Mouse (Mus musculus) embryonic facial prominence, embryonic 13.5 days (tissue): Measurements from ENCODE around the gene Tlk1. TPM values are rescaled to one million over a fixed set of nuclear protein-coding genes. Genes with fewer than 3 reads are reported as not detected.

Source experiments
- ATAC-seq: fragments of 200-750 bp; cut with Nextera tagmentation; 2 replicates; pipeline ENCODE4 v1.8.0; 2017; ENCODE audit warnings: low read depth; ENCODE audit not compliant: insufficient number of reproducible peaks, insufficient read depth, low FRiP score, low TSS enrichment
- H3K27ac ChIP-seq: fragments of 300-500 bp; sonication (generic); 2 replicates; pipeline ENCODE4 v1.5.1; 2015; ENCODE audit warnings: moderate library complexity, mild to moderate bottlenecking, inconsistent platforms
- H3K27me3 ChIP-seq: fragments of 300-500 bp; sonication (generic); 2 replicates; pipeline ENCODE4 v1.6.1; 2015; ENCODE audit warnings: mild to moderate bottlenecking, inconsistent platforms
- H3K36me3 ChIP-seq: fragments of 300-500 bp; sonication (generic); 2 replicates; pipeline ENCODE4 v1.6.1; 2015; ENCODE audit warnings: mild to moderate bottlenecking, inconsistent platforms
- H3K4me1 ChIP-seq: fragments of 300-500 bp; sonication (generic); 2 replicates; pipeline ENCODE4 v1.6.1; 2015; ENCODE audit warnings: inconsistent platforms
- H3K4me2 ChIP-seq: fragments of 300-500 bp; sonication (generic); 2 replicates; pipeline ENCODE4 v1.6.1; 2015; ENCODE audit warnings: moderate library complexity, mild to moderate bottlenecking, inconsistent platforms
- H3K4me3 ChIP-seq: fragments of 300-500 bp; sonication (generic); 2 replicates; pipeline ENCODE4 v1.5.1; 2015; ENCODE audit warnings: mild to moderate bottlenecking, inconsistent platforms
- H3K9ac ChIP-seq: fragments of 300-500 bp; sonication (generic); 2 replicates; pipeline ENCODE4 v1.6.1; 2015; ENCODE audit warnings: mild to moderate bottlenecking, inconsistent platforms
- H3K9me3 ChIP-seq: fragments of 300-500 bp; sonication (generic); 2 replicates; pipeline ENCODE4 v1.6.1; 2016; ENCODE audit warnings: inconsistent platforms
- WGBS: fragments of 180-500 bp; shearing (Covaris S2); methylation state at CpG from one replicate; pipeline ENCODE4 v1.1.7; 2015; ENCODE audit warnings: mixed read lengths; 5-methylcytosine and 5-hydroxymethylcytosine counted together
- polyA plus RNA-seq: library from polyadenylated mRNA; unstranded; fragments of >200 nt; fragmentation: Nextera tagmentation; extraction: Ambion mirVana; gene quantifications from 2 replicates; pipeline ENCODE4 v1.2.1, GENCODE M21; 2015

Gene Tlk1
- 33.5 and 33.6 TPM in 2 replicates for polyA plus RNA-seq

- peaks cover 15% of the 10 kb centered on the region for H3K4me1 ChIP-seq
- peak within 1 kb of the TSS; percentile 89 for H3K4me3 ChIP-seq
- H3K4me2 ChIP-seq: peak within 1 kb of the TSS; percentile 68
- under 1% methylated on average over 50 of the region's 118 CpGs for WGBS
- no peaks in the 10 kb centered on the region for H3K36me3 ChIP-seq
- H3K9me3 ChIP-seq: no peaks in the 10 kb centered on the region
- peak within 1 kb of the TSS; percentile 97 for H3K9ac ChIP-seq
- peak within 1 kb of the TSS; percentile 100 for H3K27ac ChIP-seq
- no peaks in the 10 kb centered on the region for H3K27me3 ChIP-seq
- ATAC-seq: peak; percentile 86
Measured at GRCm38 (mm10) chr2:70825371-70826051, at the start of gene Tlk1. Tlk1 (minus strand) TSS chr2:70825728.

- no peak for ATAC-seq
- H3K9me3 ChIP-seq: no peaks in the 10 kb centered on the region
- no peaks in the 10 kb centered on the region for H3K4me1 ChIP-seq
- WGBS: 76% methylated on average over 4 of the region's 4 CpGs
- no peak overlapping the region for H3K4me2 ChIP-seq
- H3K27me3 ChIP-seq: no peaks in the 10 kb centered on the region
- no peak overlapping the region for H3K9ac ChIP-seq
- H3K4me3 ChIP-seq: no peak overlapping the region
- H3K27ac ChIP-seq: no peak overlapping the region
- no peaks in the 10 kb centered on the region for H3K36me3 ChIP-seq
Measured at GRCm38 (mm10) chr2:70875129-70875528, 49.6 kb upstream of the Tlk1 start.

- ATAC-seq: no peak
- no peaks in the 10 kb centered on the region for H3K27me3 ChIP-seq
- 56% methylated on average over 5 of the region's 5 CpGs for WGBS
- no peak overlapping the region for H3K4me3 ChIP-seq
- H3K9me3 ChIP-seq: no peaks in the 10 kb centered on the region
- H3K9ac ChIP-seq: no peak overlapping the region
- no peak overlapping the region for H3K27ac ChIP-seq
- no peak overlapping the region for H3K4me2 ChIP-seq
- no peaks in the 10 kb centered on the region for H3K36me3 ChIP-seq
- no peaks in the 10 kb centered on the region for H3K4me1 ChIP-seq
Measured at GRCm38 (mm10) chr2:70873168-70873567, 47.6 kb upstream of the Tlk1 start.

GRCm38 (mm10) chr2:70871466-70872022, 46.0 kb upstream of the Tlk1 start:
- no peaks in the 10 kb centered on the region for H3K27me3 ChIP-seq
- no peak overlapping the region for H3K27ac ChIP-seq
- no peak overlapping the region for H3K9ac ChIP-seq
- H3K36me3 ChIP-seq: no peaks in the 10 kb centered on the region
- WGBS: 58% methylated on average over 8 of the region's 8 CpGs
- H3K4me1 ChIP-seq: no peaks in the 10 kb centered on the region
- no peak overlapping the region for H3K4me2 ChIP-seq
- no peak overlapping the region for H3K4me3 ChIP-seq
- H3K9me3 ChIP-seq: no peaks in the 10 kb centered on the region
- no peak for ATAC-seq

GRCm38 (mm10) chr2:70870819-70871218, 45.3 kb upstream of the Tlk1 start:
- Histone ChIP-seq H3K4me3 (no peak overlapping the region), H3K9ac (no peak overlapping the region), H3K36me3 (no peaks in the 10 kb centered on the region), H3K27me3 (no peaks in the 10 kb centered on the region), H3K4me2 (no peak overlapping the region), H3K4me1 (no peaks in the 10 kb centered on the region), H3K9me3 (no peaks in the 10 kb centered on the region), H3K27ac (no peak overlapping the region)
- no peak for ATAC-seq
- WGBS: 53% methylated on average over 6 of the region's 6 CpGs

- ATAC-seq: no peak
- 77% methylated on average over 3 of the region's 3 CpGs for WGBS
- Histone ChIP-seq H3K9me3 (no peaks in the 10 kb centered on the region), H3K9ac (no peak overlapping the region), H3K36me3 (no peaks in the 10 kb centered on the region), H3K27ac (no peak overlapping the region), H3K4me2 (no peak overlapping the region), H3K27me3 (no peaks in the 10 kb centered on the region), H3K4me1 (no peaks in the 10 kb centered on the region), H3K4me3 (no peak overlapping the region)
Measured at GRCm38 (mm10) chr2:70869116-70869515, 43.6 kb upstream of the Tlk1 start.

GRCm38 (mm10) chr2:70867231-70867630, 41.7 kb upstream of the Tlk1 start:
- H3K4me2 ChIP-seq: no peak overlapping the region
- 78% methylated on average over 3 of the region's 3 CpGs for WGBS
- H3K27me3 ChIP-seq: no peaks in the 10 kb centered on the region
- no peaks in the 10 kb centered on the region for H3K9me3 ChIP-seq
- no peaks in the 10 kb centered on the region for H3K4me1 ChIP-seq
- H3K36me3 ChIP-seq: no peaks in the 10 kb centered on the region
- ATAC-seq: no peak
- no peak overlapping the region for H3K4me3 ChIP-seq
- H3K27ac ChIP-seq: no peak overlapping the region
- H3K9ac ChIP-seq: no peak overlapping the region

- no peaks in the 10 kb centered on the region for H3K36me3 ChIP-seq
- H3K9me3 ChIP-seq: 0 out of 2 replicates have a peak, but pooled peaks cover 2% of the 10 kb centered on the region
- no peak overlapping the region for H3K27ac ChIP-seq
- no peak overlapping the region for H3K9ac ChIP-seq
- H3K27me3 ChIP-seq: no peaks in the 10 kb centered on the region
- no peak overlapping the region for H3K4me3 ChIP-seq
- no peak for ATAC-seq
- H3K4me1 ChIP-seq: no peaks in the 10 kb centered on the region
- WGBS: 80% methylated on average over 5 of the region's 5 CpGs
- H3K4me2 ChIP-seq: no peak overlapping the region
Measured at GRCm38 (mm10) chr2:70862881-70863280, 37.4 kb upstream of the Tlk1 start.

GRCm38 (mm10) chr2:70859740-70860139, 34.2 kb upstream of the Tlk1 start:
- Histone ChIP-seq H3K36me3 (no peaks in the 10 kb centered on the region), H3K9ac (no peak overlapping the region), H3K4me1 (no peaks in the 10 kb centered on the region), H3K27me3 (no peaks in the 10 kb centered on the region), H3K4me3 (no peak overlapping the region), H3K27ac (no peak overlapping the region), H3K4me2 (no peak overlapping the region), H3K9me3 (0 out of 2 replicates have a peak, but pooled peaks cover 2% of the 10 kb centered on the region)
- no peak for ATAC-seq
- WGBS: 98% methylated on average over 4 of the region's 4 CpGs

GRCm38 (mm10) chr2:70856971-70857370, 31.4 kb upstream of the Tlk1 start:
- H3K27me3 ChIP-seq: no peaks in the 10 kb centered on the region
- H3K9me3 ChIP-seq: 0 out of 2 replicates have a peak, but pooled peaks cover 2% of the 10 kb centered on the region
- H3K9ac ChIP-seq: no peak overlapping the region
- ATAC-seq: no peak
- H3K27ac ChIP-seq: no peak overlapping the region
- H3K4me3 ChIP-seq: no peak overlapping the region
- WGBS: 78% methylated on average over 3 of the region's 3 CpGs
- peaks cover 14% of the 10 kb centered on the region for H3K4me1 ChIP-seq
- H3K36me3 ChIP-seq: no peaks in the 10 kb centered on the region
- H3K4me2 ChIP-seq: no peak overlapping the region

GRCm38 (mm10) chr2:70854231-70854888, 28.8 kb upstream of the Tlk1 start:
- no peak overlapping the region for H3K4me2 ChIP-seq
- no peak for ATAC-seq
- no peak overlapping the region for H3K9ac ChIP-seq
- H3K4me1 ChIP-seq: peaks cover 14% of the 10 kb centered on the region
- H3K9me3 ChIP-seq: no peaks in the 10 kb centered on the region
- no peak overlapping the region for H3K27ac ChIP-seq
- H3K4me3 ChIP-seq: no peak overlapping the region
- H3K36me3 ChIP-seq: no peaks in the 10 kb centered on the region
- no peaks in the 10 kb centered on the region for H3K27me3 ChIP-seq
- 87% methylated on average over 8 of the region's 8 CpGs for WGBS

GRCm38 (mm10) chr2:70853329-70853728, 27.8 kb upstream of the Tlk1 start:
- Histone ChIP-seq H3K9me3 (no peaks in the 10 kb centered on the region), H3K4me1 (peaks cover 14% of the 10 kb centered on the region), H3K4me2 (peak overlapping the region; percentile 53), H3K9ac (no peak overlapping the region), H3K36me3 (no peaks in the 10 kb centered on the region), H3K27ac (no peak overlapping the region), H3K4me3 (0 out of 2 replicates have a peak overlapping the region, but pooled peaks have one; percentile 19), H3K27me3 (no peaks in the 10 kb centered on the region)
- WGBS: 19% methylated on average over 7 of the region's 7 CpGs
- ATAC-seq: no peak
